In genomic region chr16:91839462-91839861, GRCm38 (mm10) we compare ENCODE assay signal across 13 mouse cellular contexts.
DNase-seq lines count a peak whose midpoint lies in the region; ATAC-seq and TF ChIP-seq lines count a peak whose summit lies in the region.
"Had no signal": no experiment of that assay in that cellular context is flagged by ENCODE, and none has a peak within 500 bp of the region (broad histone marks: within the 10 kb centered on the region; RNA-seq: fewer than 3 reads in every experiment).

No protein-coding gene starts in this region.

- H3K27me3 ChIP-seq in forebrain, embryonic 12.5 days: no peaks in the 10 kb centered on the region
- no peaks in the 10 kb centered on the region for H3K27me3 ChIP-seq in hindbrain, postnatal 0 days (ENCODE audit: insufficient read depth, low read length)
- H3K27me3 ChIP-seq: limb, embryonic 13.5 days; midbrain, embryonic 13.5 days; neural tube, embryonic 13.5 days had no signal

- TF ChIP-seq CTCF in lung, adult 2 months (IDR thresholded peaks at IDR 0.05; ENCODE audit: insufficient read depth, low read length): no peak
- TF ChIP-seq CTCF in hindbrain, postnatal 0 days (IDR thresholded peaks at IDR 0.05; ENCODE audit: low read depth): no peak

- no peak overlapping the region for H3K27ac ChIP-seq in forebrain, embryonic 12.5 days
- no peak overlapping the region for H3K27ac ChIP-seq in hindbrain, postnatal 0 days
- H3K27ac ChIP-seq: midbrain, embryonic 13.5 days; stomach, postnatal 0 days had no signal

- TF ChIP-seq POLR2A in lung, adult 2 months (IDR thresholded peaks at IDR 0.05; ENCODE audit: borderline replicate concordance, extremely low read depth, low read depth, low read length): no peak

- no peak overlapping the region for H3K4me3 ChIP-seq in lung, adult 2 months (replicated peaks; ENCODE audit: extremely low read depth, low read depth, low read length)
- no peak overlapping the region for H3K4me3 ChIP-seq in forebrain, embryonic 12.5 days (replicated peaks)
- no peak overlapping the region for H3K4me3 ChIP-seq in hindbrain, postnatal 0 days (ENCODE audit: low read length)
- H3K4me3 ChIP-seq: layer of hippocampus, adult 2 months; limb, embryonic 13.5 days; midbrain, embryonic 13.5 days; neural tube, embryonic 13.5 days had no signal

- no peak overlapping the region for H3K9ac ChIP-seq in forebrain, embryonic 12.5 days
- H3K9ac ChIP-seq in hindbrain, postnatal 0 days (replicated peaks; ENCODE audit: low read length): no peak overlapping the region
- H3K9ac ChIP-seq: limb, embryonic 13.5 days; midbrain, embryonic 13.5 days; neural tube, embryonic 13.5 days had no signal

- no peak overlapping the region for H3K4me2 ChIP-seq in forebrain, embryonic 12.5 days
- H3K4me2 ChIP-seq in hindbrain, postnatal 0 days (ENCODE audit: low read depth, low read length): no peak overlapping the region
- H3K4me2 ChIP-seq: limb, embryonic 13.5 days; midbrain, embryonic 13.5 days; neural tube, embryonic 13.5 days had no signal

- H3K9me3 ChIP-seq in forebrain, embryonic 12.5 days: no peaks in the 10 kb centered on the region
- no peaks in the 10 kb centered on the region for H3K9me3 ChIP-seq in hindbrain, postnatal 0 days (ENCODE audit: low read length)
- H3K9me3 ChIP-seq: limb, embryonic 13.5 days; midbrain, embryonic 13.5 days; neural tube, embryonic 13.5 days had no signal

- ATAC-seq in forebrain, embryonic 12.5 days (ENCODE audit: low FRiP score): no peak
- ATAC-seq in hindbrain, postnatal 0 days: no peak
- ATAC-seq: midbrain, embryonic 13.5 days had no signal

- H3K36me3 ChIP-seq in forebrain, embryonic 12.5 days (replicated peaks): peaks cover 57% of the 10 kb centered on the region
- peaks cover 30% of the 10 kb centered on the region for H3K36me3 ChIP-seq in hindbrain, postnatal 0 days (ENCODE audit: insufficient read depth, low read length)

- DNase-seq in lung, postnatal 10 days: peak; percentile 56
- no peak for DNase-seq in lung, adult 2 months
- peak; percentile 38 for DNase-seq in heart, postnatal 4 days
- peak; percentile 78 to 84 for DNase-seq in kidney, postnatal 4 days
- DNase-seq in hindbrain, postnatal 0 days (ENCODE audit: low spot score): no peak
- DNase-seq in layer of hippocampus, adult 9-11 months: no peak
- DNase-seq: right cerebral cortex, postnatal 25 days had no signal

- H3K4me1 ChIP-seq in lung, adult 2 months (ENCODE audit: control insufficient read depth, insufficient read depth, low read length): peaks cover 2% of the 10 kb centered on the region; the same call in 1 of the 2 replicates
- H3K4me1 ChIP-seq in forebrain, embryonic 12.5 days: peaks cover 24% of the 10 kb centered on the region
- peaks cover 3% of the 10 kb centered on the region; the same call in 1 of the 2 replicates for H3K4me1 ChIP-seq in hindbrain, postnatal 0 days (ENCODE audit: insufficient read depth, low read length)

- 36% methylated on average over 11 of the region's 11 CpGs for WGBS in lung, adult 2 months
- WGBS in forebrain, embryonic 12.5 days: 78% methylated on average over 11 of the region's 11 CpGs
- WGBS in hindbrain, postnatal 0 days: 59% methylated on average over 11 of the region's 11 CpGs

Comparison
In these comparisons a context has a peak if more than half of its experiments do, and no peak if none do; other contexts are left out.
1. DNase-seq: peak in lung, postnatal 10 days (single experiment), heart, postnatal 4 days (single experiment) and kidney, postnatal 4 days (2 of 2); none in lung, adult 2 months (single experiment), hindbrain, postnatal 0 days (single experiment) and layer of hippocampus, adult 9-11 months (single experiment).